Mouse (Mus musculus): Measurements from ENCODE around the gene Atcay. TPM values are rescaled to one million over a fixed set of nuclear protein-coding genes. Genes with fewer than 3 reads are reported as not detected.
A peak's percentile ranks its signal among the peaks of the same experiment; 100 is the strongest.

Atcay gene
- polyA plus RNA-seq, 1 experiment from 2014 or later: 0.25 TPM

DNA sequence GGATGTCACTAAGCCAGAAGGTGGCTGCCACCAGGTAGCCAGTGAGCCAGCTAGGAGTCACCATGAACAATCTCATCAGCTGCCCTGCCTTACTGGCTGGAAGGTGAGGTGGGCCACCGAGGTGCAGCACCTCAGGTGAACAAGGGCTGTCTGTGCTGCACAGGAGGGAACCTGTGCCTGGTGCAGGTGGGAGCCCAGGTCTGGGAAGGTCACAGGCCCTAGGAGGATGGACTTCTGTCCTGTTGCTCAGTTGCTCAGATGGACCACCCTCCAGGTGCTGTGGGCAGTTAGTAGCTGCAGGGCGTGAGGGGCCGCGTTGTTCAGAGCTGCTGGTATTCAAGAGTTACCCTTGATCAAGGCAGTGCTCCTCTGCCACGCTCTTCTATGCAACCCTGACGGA is 13.8 kb downstream of the Atcay start:
- H3K4me1 ChIP-seq (replicated peaks): 0 out of 2 replicates have a peak, but pooled peaks cover 2% of the 10 kb centered on the region
- no peak overlapping the region for H3K27ac ChIP-seq
- WGBS: 83% methylated on average over 6 of the region's 6 CpGs
- no peaks in the 10 kb centered on the region for H3K36me3 ChIP-seq
- H3K9ac ChIP-seq: no peak overlapping the region
- no peak overlapping the region for H3K4me3 ChIP-seq
- H3K9me3 ChIP-seq (replicated peaks): no peaks in the 10 kb centered on the region
- no peak overlapping the region for H3K4me2 ChIP-seq
- peaks cover 10% of the 10 kb centered on the region; the same call in 1 of the 2 replicates for H3K27me3 ChIP-seq
- ATAC-seq (replicated peaks; ENCODE audit: insufficient number of reproducible peaks, insufficient read depth, low FRiP score, low read depth): no peak

DNA sequence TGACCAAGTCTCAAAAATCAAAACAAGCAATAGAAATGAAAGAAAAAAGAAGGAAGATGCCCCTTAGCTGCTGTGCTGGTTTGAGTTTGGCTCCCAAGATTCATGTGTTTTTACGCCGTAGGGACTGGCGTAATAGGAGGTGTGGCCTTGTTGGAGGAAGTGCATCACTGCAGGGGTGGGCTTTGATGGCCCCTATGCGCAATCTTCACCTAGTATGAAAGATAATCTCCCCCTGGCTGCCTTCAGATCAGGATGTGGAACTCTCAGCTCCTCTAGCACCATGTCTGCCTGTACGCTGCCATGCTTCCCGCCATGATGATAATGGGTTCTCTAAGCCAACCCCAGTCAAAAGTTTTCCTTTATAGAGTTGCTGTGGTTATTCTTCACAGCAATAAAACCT is 14.4 kb downstream of the Atcay start:
- H3K27ac ChIP-seq: no peak overlapping the region
- WGBS: 87% methylated on average over 6 of the region's 6 CpGs
- no peaks in the 10 kb centered on the region for H3K36me3 ChIP-seq
- 0 out of 2 replicates have a peak, but pooled peaks cover 2% of the 10 kb centered on the region for H3K4me1 ChIP-seq (replicated peaks)
- ATAC-seq (replicated peaks; ENCODE audit: insufficient number of reproducible peaks, insufficient read depth, low FRiP score, low read depth): no peak
- H3K9ac ChIP-seq: no peak overlapping the region
- no peaks in the 10 kb centered on the region for H3K9me3 ChIP-seq (replicated peaks)
- no peak overlapping the region for H3K4me2 ChIP-seq
- H3K27me3 ChIP-seq: peaks cover 10% of the 10 kb centered on the region; the same call in 1 of the 2 replicates
- no peak overlapping the region for H3K4me3 ChIP-seq

DNA sequence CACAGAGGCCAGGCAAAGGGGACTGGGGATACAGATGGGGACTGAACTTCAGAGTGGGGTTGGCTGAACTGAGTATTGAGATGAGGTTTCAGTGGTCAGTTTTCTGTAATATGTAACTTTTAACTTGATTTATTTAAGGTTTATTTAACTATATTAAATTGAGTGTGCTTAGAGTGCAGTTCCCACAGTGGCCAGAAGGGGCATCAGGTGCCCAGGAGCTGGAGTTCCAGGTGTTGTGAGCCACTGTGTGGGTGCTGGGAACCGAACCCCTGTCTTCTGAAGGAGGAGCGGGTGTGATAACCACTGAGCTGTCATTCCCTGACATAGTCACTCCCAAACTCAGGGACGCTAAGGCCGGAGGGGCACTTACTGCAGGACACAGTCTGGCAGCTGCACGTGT is 20.5 kb downstream of the Atcay start:
- Histone ChIP-seq H3K27me3 (no peaks in the 10 kb centered on the region), H3K36me3 (no peaks in the 10 kb centered on the region), H3K27ac (no peak overlapping the region), H3K9me3 (replicated peaks) (no peaks in the 10 kb centered on the region; the same call in 1 of the 2 replicates), H3K4me2 (no peak overlapping the region), H3K4me3 (no peak overlapping the region), H3K9ac (no peak overlapping the region), H3K4me1 (replicated peaks) (no peaks in the 10 kb centered on the region)
- 94% methylated on average over 5 of the region's 5 CpGs for WGBS
- ATAC-seq (replicated peaks; ENCODE audit: insufficient number of reproducible peaks, insufficient read depth, low FRiP score, low read depth): no peak

DNA sequence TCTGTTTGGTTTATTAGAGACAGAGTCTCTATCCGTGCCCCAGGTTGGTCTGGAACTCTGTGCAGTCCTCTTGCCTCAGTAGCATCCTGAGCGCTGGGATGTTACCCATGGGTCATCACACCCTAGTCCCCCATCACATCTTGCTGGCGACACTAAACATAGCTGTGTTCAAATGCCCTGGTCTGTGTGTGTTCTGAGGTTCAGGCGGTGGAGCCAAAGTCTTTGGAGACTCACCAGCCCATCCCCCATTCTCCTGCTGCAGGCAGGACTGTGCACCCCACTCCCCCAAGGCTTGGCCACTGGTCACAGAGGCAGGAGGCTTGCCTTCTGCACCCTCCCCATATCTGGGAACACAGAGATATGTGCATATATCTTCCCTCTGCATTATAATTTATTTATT is 26.5 kb downstream of the Atcay start:
- H3K36me3 ChIP-seq: no peaks in the 10 kb centered on the region
- no peak for ATAC-seq (replicated peaks; ENCODE audit: insufficient number of reproducible peaks, insufficient read depth, low FRiP score, low read depth)
- peaks cover 46% of the 10 kb centered on the region for H3K4me1 ChIP-seq (replicated peaks)
- no peaks in the 10 kb centered on the region for H3K9me3 ChIP-seq (replicated peaks)
- H3K4me3 ChIP-seq: no peak overlapping the region
- H3K9ac ChIP-seq: no peak overlapping the region
- H3K4me2 ChIP-seq: no peak overlapping the region
- WGBS: 57% methylated on average over 4 of the region's 4 CpGs
- H3K27me3 ChIP-seq: no peaks in the 10 kb centered on the region
- peak overlapping the region; percentile 98 for H3K27ac ChIP-seq

DNA sequence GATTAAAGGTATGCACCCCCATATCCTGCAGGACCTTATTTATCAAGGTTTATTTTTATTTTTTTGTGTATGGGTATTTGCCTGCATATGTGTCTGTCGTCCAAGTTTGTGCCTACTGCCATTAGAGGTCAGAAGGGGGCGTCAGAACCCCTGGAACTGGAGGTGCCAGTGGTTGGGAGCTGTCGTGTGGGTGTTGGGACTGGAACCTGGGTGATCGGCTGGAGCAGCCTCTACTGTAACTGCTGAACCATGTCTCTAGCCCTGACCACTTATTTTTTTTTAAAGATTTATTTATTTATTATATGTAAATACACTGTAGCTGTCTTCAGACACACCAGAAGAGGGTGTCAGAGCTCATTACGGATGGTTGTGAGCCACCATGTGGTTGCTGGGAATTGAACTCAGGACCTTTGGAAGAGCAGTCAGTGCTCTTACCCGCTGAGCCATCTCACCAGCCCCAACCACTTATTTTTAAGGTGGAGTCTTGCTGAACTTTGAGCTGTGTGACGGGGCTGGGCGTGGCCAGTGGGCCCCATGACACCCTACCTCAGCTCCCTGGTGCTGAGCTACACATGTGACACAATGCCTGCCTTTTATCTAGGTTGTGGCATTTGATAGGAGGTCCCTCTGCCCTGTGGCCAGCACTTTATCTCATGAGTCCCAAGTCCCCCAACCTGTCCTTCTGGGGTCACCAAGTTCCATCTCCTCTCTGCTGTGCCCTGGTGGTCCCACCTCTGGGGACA is 27.5 kb downstream of the Atcay start:
- no peak for ATAC-seq (replicated peaks; ENCODE audit: insufficient number of reproducible peaks, insufficient read depth, low FRiP score, low read depth)
- WGBS: 55% methylated on average over 8 of the region's 8 CpGs
- peak overlapping the region; percentile 98 for H3K27ac ChIP-seq

DNA sequence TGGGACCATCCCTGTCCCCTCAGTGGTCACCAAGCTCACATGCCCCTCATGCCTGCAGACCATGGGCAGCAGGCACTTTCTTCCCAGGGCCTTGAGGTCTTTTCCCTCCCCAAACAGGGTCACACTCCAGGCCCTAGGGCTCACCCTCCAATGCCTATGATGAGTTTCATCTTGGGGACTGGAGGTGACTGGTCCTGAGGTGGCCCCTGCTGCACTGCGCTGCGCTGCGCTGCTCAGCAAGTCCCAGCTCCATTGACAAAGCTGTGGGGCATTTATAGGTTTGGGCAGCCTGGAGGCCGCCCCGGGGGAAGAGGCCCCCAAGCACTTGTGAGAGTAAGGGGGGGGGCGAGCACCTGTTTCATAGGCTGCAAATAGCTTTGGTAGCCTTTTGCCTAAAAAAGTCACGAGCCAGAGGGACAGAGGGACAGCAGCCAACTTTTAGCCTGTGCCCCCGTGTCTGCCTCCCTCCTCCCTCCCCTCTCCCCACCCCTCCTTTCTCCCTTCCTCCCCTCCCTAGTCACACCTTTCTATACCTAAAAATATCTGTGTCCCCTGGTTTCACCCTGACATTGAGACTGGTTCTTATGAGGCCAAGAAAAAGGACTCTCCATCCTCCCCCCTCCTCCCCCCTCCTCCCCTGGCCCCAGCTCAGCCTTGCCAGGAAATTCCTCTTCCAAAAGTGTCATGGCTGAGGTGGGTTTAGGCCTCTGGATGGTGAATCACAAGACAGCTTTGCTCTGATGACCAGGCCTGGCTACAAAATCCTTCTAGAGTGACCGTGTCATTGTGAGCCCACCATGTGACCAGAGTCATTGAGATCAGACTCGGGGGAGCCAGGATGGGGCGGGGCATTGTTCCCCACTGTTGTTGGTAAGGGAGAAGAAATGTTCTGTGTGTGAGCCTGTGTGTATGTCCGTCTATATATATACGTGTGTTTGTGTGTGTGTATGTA is 28.6 kb downstream of the Atcay start, which contains the start of gene Nmrk2:
TSS of gene Nmrk2 (minus strand) at position 245 of the 952 bp plus-strand sequence.
- H3K9ac ChIP-seq: peak within 1 kb of the TSS; percentile 43
- peaks cover 62% of the 10 kb centered on the region for H3K4me1 ChIP-seq (replicated peaks)
- H3K4me2 ChIP-seq: peak within 1 kb of the TSS; percentile 52
- H3K4me3 ChIP-seq: peak within 1 kb of the TSS; percentile 13
- peak within 1 kb of the TSS; percentile 98 for H3K27ac ChIP-seq
- peak; percentile 57 for ATAC-seq (replicated peaks; ENCODE audit: insufficient number of reproducible peaks, insufficient read depth, low FRiP score, low read depth)
- WGBS: 33% methylated on average over 13 of the region's 13 CpGs
- H3K27me3 ChIP-seq: no peaks in the 10 kb centered on the region
- H3K36me3 ChIP-seq: no peaks in the 10 kb centered on the region
- H3K9me3 ChIP-seq (replicated peaks): no peaks in the 10 kb centered on the region

More for the DNA sequence above, 27.5 kb downstream of the Atcay start:
- Histone ChIP-seq H3K4me1 (replicated peaks) (peaks cover 55% of the 10 kb centered on the region), H3K4me3 (no peak overlapping the region), H3K9ac (no peak overlapping the region), H3K36me3 (no peaks in the 10 kb centered on the region), H3K4me2 (no peak overlapping the region), H3K27me3 (no peaks in the 10 kb centered on the region), H3K9me3 (replicated peaks) (no peaks in the 10 kb centered on the region)

DNA sequence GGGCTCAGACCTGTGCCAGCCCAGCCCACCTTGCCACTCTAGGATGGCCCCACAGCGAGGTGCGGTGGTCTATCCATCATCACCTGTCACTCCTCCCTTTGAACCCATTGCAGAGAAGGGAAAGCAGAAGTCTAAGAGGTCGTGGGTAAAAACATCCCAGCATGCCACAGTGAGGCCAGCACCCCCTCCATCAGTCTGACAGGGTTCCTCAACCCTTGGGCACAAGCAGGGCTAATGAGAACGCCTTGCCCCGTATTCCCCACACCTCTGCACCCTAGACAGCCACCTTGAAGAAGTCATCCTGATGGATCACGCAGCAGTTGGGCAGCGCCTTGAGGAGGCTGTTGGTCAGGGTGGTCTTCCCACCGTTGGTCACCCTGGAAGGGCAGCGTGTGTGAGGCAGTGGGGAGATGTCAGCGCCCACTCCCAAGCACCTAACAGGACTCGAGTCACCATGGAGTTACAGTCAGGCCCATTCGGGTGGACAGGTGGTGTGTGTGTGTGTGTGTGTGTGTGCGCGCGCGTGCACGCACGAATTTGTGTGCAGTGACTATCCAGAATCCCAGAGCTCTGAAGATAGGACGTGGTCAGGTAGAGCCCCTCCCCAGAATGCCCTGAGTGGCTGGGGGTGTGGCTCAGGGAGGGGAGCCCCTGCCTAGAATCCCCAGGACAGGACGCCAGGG is 29.9 kb downstream of the Atcay start:
- peaks cover 63% of the 10 kb centered on the region for H3K4me1 ChIP-seq (replicated peaks)
- no peaks in the 10 kb centered on the region for H3K36me3 ChIP-seq
- no peaks in the 10 kb centered on the region for H3K9me3 ChIP-seq (replicated peaks)
- H3K4me3 ChIP-seq: no peak overlapping the region
- 56% methylated on average over 20 of the region's 20 CpGs for WGBS
- peak overlapping the region; percentile 43 for H3K9ac ChIP-seq
- peak overlapping the region; percentile 98 for H3K27ac ChIP-seq
- H3K4me2 ChIP-seq: peak overlapping the region; percentile 52
- no peak for ATAC-seq (replicated peaks; ENCODE audit: insufficient number of reproducible peaks, insufficient read depth, low FRiP score, low read depth)
- H3K27me3 ChIP-seq: no peaks in the 10 kb centered on the region

DNA sequence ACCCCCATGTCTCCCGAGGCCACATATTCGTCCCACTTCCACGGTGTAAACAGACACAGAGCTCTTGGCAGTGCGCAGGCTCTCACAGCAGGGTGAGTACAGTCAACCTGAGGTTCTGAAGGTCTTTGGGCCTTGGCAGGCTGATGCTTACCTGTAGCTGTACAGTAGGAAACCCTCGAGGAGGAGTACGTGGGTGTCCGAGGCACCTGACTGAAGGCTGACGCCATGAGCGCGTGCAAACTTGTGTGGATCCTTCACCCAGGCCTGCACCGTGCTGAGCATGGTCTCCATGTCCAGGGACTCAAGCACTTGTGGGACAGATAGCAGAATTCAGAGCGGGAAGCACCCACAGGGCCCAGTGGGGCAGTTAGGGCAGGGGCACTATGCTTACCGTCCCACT is 30.5 kb downstream of the Atcay start:
- peak overlapping the region; percentile 36 for H3K9ac ChIP-seq
- H3K9me3 ChIP-seq (replicated peaks): no peaks in the 10 kb centered on the region
- no peak for ATAC-seq (replicated peaks; ENCODE audit: insufficient number of reproducible peaks, insufficient read depth, low FRiP score, low read depth)
- H3K27me3 ChIP-seq: no peaks in the 10 kb centered on the region
- H3K27ac ChIP-seq: peak overlapping the region; percentile 98
- peak overlapping the region; percentile 52 for H3K4me2 ChIP-seq
- H3K4me1 ChIP-seq (replicated peaks): peaks cover 63% of the 10 kb centered on the region
- H3K36me3 ChIP-seq: no peaks in the 10 kb centered on the region
- H3K4me3 ChIP-seq: no peak overlapping the region
- 67% methylated on average over 13 of the region's 13 CpGs for WGBS

DNA sequence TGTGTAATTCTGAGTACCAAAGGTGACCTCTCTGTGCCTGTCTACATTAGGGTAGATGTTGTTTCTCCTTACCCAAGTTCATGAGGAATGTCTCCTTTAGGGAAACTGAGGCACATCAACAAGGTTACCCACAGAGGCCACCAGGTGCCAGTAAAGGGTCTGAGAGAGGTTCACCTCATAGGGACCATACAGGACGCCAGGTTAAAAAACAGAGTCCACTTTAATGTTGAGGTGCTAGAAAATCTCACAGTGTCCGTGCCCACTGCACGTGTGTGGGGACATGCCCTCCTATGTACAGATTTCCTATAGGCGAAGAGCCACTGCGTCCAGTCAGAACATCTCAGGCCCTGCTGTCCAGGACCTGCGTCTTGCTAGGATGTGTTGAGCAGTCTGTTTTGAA is 31.6 kb downstream of the Atcay start:
- Histone ChIP-seq H3K9me3 (replicated peaks) (no peaks in the 10 kb centered on the region), H3K27ac (peak overlapping the region; percentile 98), H3K9ac (peak overlapping the region; percentile 36), H3K4me3 (no peak overlapping the region), H3K4me2 (peak overlapping the region; percentile 52), H3K36me3 (no peaks in the 10 kb centered on the region), H3K27me3 (no peaks in the 10 kb centered on the region), H3K4me1 (replicated peaks) (peaks cover 61% of the 10 kb centered on the region)
- ATAC-seq (replicated peaks; ENCODE audit: insufficient number of reproducible peaks, insufficient read depth, low FRiP score, low read depth): no peak
- 75% methylated on average over 6 of the region's 6 CpGs for WGBS

DNA sequence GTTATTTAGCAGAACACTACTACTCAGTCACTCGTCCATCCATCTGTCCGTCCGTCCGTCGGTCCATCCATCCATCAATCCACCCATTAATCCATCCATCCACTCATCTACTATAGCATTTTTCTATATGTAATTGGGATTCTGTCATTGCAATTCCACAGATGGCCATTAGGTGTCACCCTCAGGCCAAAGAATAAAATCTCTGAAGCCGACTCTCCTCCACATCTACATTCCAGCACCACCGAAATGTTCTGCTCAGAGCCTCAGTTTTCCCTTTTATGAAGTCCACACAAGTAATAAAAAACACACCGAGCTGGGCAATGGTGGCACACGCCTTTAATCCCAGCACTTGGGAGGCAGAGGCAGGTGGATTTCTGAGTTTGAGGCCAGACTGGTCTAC is 32.4 kb downstream of the Atcay start:
- WGBS: 2% methylated on average over 9 of the region's 9 CpGs
- no peaks in the 10 kb centered on the region for H3K27me3 ChIP-seq
- no peak for ATAC-seq (replicated peaks; ENCODE audit: insufficient number of reproducible peaks, insufficient read depth, low FRiP score, low read depth)
- H3K9me3 ChIP-seq (replicated peaks): no peaks in the 10 kb centered on the region
- H3K4me3 ChIP-seq: no peak overlapping the region
- no peak overlapping the region for H3K4me2 ChIP-seq
- no peaks in the 10 kb centered on the region for H3K36me3 ChIP-seq
- peak overlapping the region; percentile 98 for H3K27ac ChIP-seq
- peak overlapping the region; percentile 36; the same call in 1 of the 2 replicates for H3K9ac ChIP-seq
- peaks cover 60% of the 10 kb centered on the region for H3K4me1 ChIP-seq (replicated peaks)

DNA sequence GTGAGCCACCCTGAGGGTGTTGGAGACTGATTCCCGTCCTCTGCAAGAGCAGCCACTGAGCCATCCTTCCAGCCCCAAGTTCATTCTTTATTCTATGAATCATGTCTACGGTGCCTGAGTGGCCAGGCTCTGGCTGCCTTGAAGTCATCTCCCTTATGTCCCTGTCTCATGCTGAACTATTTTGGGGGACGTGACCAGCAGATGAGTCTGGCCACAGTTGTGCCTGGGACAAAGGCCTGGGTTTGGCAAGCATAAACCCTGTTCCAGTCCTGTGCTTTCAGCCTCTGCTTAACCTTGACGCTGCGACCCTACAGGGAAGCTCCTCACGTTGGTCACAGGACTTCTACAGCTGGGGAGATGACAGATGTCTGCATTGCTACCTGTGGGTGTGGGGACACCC is 33.3 kb downstream of the Atcay start:
- Histone ChIP-seq H3K9me3 (replicated peaks) (no peaks in the 10 kb centered on the region), H3K9ac (peak overlapping the region; percentile 80), H3K27ac (peak overlapping the region; percentile 98), H3K4me1 (replicated peaks) (peaks cover 62% of the 10 kb centered on the region), H3K27me3 (no peaks in the 10 kb centered on the region), H3K4me3 (peak overlapping the region; percentile 52), H3K4me2 (peak overlapping the region; percentile 67), H3K36me3 (no peaks in the 10 kb centered on the region)
- ATAC-seq (replicated peaks; ENCODE audit: insufficient number of reproducible peaks, insufficient read depth, low FRiP score, low read depth): no peak
- 32% methylated on average over 6 of the region's 6 CpGs for WGBS
